Mouse (Mus musculus) urinary bladder, postnatal 4 days (tissue): ENCODE measurements around the gene Smoc1.

Experiments
- DNase-seq, 2 experiments: peaks; one replicate each; pipeline ENCODE4 v3.0.0; 2021 to 2022; ENCODE audit warnings: low spot score in 2 of 2

Smoc1 gene

GRCm38 (mm10) chr12:81126842-81127241, 100.2 kb downstream of the Smoc1 start:
- DNase-seq: no peak

- no peak for DNase-seq
Measured at GRCm38 (mm10) chr12:81128693-81129092, 102.1 kb downstream of the Smoc1 start.

- no peak for DNase-seq
Measured at GRCm38 (mm10) chr12:81130692-81131091, 104.1 kb downstream of the Smoc1 start.

- no peak for DNase-seq
Measured at GRCm38 (mm10) chr12:81131114-81131513, 104.5 kb downstream of the Smoc1 start.

- DNase-seq: no peak
Measured at GRCm38 (mm10) chr12:81133055-81133665, 106.6 kb downstream of the Smoc1 start.

GRCm38 (mm10) chr12:81138217-81138616, 111.6 kb downstream of the Smoc1 start:
- DNase-seq: no peak

- DNase-seq: no peak
Measured at GRCm38 (mm10) chr12:81139463-81139862, 112.9 kb downstream of the Smoc1 start.

- peak in 1 of 2 experiments; percentile 53 for DNase-seq
Measured at GRCm38 (mm10) chr12:81140594-81141328, 114.2 kb downstream of the Smoc1 start.

GRCm38 (mm10) chr12:81141329-81141711, 114.7 kb downstream of the Smoc1 start:
- no peak for DNase-seq

- no peak for DNase-seq
Measured at GRCm38 (mm10) chr12:81142231-81142630, 115.6 kb downstream of the Smoc1 start.

GRCm38 (mm10) chr12:81144201-81144600, 117.6 kb downstream of the Smoc1 start:
- peak in 1 of 2 experiments; percentile 32 for DNase-seq

- DNase-seq: no peak
Measured at GRCm38 (mm10) chr12:81146417-81147180, 120.0 kb downstream of the Smoc1 start.

- no peak for DNase-seq
Measured at GRCm38 (mm10) chr12:81147956-81148355, 121.3 kb downstream of the Smoc1 start.

GRCm38 (mm10) chr12:81150917-81151316, 124.3 kb downstream of the Smoc1 start:
- no peak for DNase-seq

GRCm38 (mm10) chr12:81152082-81152481, 125.5 kb downstream of the Smoc1 start:
- no peak for DNase-seq

- no peak for DNase-seq
Measured at GRCm38 (mm10) chr12:81155675-81156074, 129.1 kb downstream of the Smoc1 start.

GRCm38 (mm10) chr12:81156841-81157240, 130.2 kb downstream of the Smoc1 start:
- no peak for DNase-seq

- no peak for DNase-seq
Measured at GRCm38 (mm10) chr12:81159947-81160346, 133.3 kb downstream of the Smoc1 start.

GRCm38 (mm10) chr12:81160425-81160824, 133.8 kb downstream of the Smoc1 start:
- DNase-seq: no peak

GRCm38 (mm10) chr12:81160831-81161230, 134.2 kb downstream of the Smoc1 start:
- no peak for DNase-seq

- DNase-seq: no peak
Measured at GRCm38 (mm10) chr12:81161282-81161681, 134.7 kb downstream of the Smoc1 start.

- no peak for DNase-seq
Measured at GRCm38 (mm10) chr12:81163131-81163530, 136.5 kb downstream of the Smoc1 start.

GRCm38 (mm10) chr12:81163566-81163965, 137.0 kb downstream of the Smoc1 start:
- DNase-seq: no peak
